11 mouse cellular contexts compared by ENCODE assay signal in genomic region chr5:102063013-102063752, GRCm38 (mm10). TPM values are rescaled to one million over a fixed set of nuclear protein-coding genes. Genes with fewer than 3 reads are reported as not detected.
A peak's percentile ranks its signal among the peaks of the same experiment; 100 is the strongest.
DNase-seq lines count a peak whose midpoint lies in the region; ATAC-seq and TF ChIP-seq lines count a peak whose summit lies in the region.
"Had no signal": no experiment of that assay in that cellular context is flagged by ENCODE, and none has a peak within 500 bp of the region (broad histone marks: within the 10 kb centered on the region; RNA-seq: fewer than 3 reads in every experiment).

No protein-coding gene starts in this region.

- 0 out of 2 replicates have a peak, but pooled peaks have one; percentile 52 for ATAC-seq in kidney, postnatal 0 days (replicated peaks; ENCODE audit: low FRiP score, low read depth)
- peak; percentile 43 for ATAC-seq in liver, embryonic 12.5 days
- no peak for ATAC-seq in megakaryocyte progenitor cell, adult 5-6 weeks (replicated peaks; ENCODE audit: poor library complexity)

- no peak for TF ChIP-seq CTCF in kidney, postnatal 0 days (IDR thresholded peaks at IDR 0.05; ENCODE audit: low read depth)

- H3K36me3 ChIP-seq in heart, embryonic 10.5 days: peaks cover 8% of the 10 kb centered on the region; the same call in 1 of the 2 replicates
- H3K36me3 ChIP-seq in kidney, postnatal 0 days (ENCODE audit: insufficient read depth, low read length): no peaks in the 10 kb centered on the region
- peaks cover 8% of the 10 kb centered on the region; the same call in 1 of the 2 replicates for H3K36me3 ChIP-seq in liver, embryonic 12.5 days

- H3K4me2 ChIP-seq in kidney, postnatal 0 days (ENCODE audit: low read length): no peak overlapping the region
- H3K4me2 ChIP-seq in liver, embryonic 12.5 days: no peak overlapping the region
- H3K4me2 ChIP-seq: lung, embryonic 15.5 days had no signal

- WGBS in heart, embryonic 10.5 days: 58% methylated on average over 18 of the region's 18 CpGs
- 33% methylated on average over 18 of the region's 18 CpGs for WGBS in kidney, postnatal 0 days
- whole genome bisulfite sequencing in liver, embryonic 12.5 days (ENCODE audit: insufficient replicate concordance): 73% methylated on average over 18 of the region's 18 CpGs

- no peak for DNase-seq in heart, embryonic 10.5 days (ENCODE audit: low spot score)
- DNase-seq in heart, postnatal 25 days (ENCODE audit: low spot score): no peak
- DNase-seq in kidney, postnatal 0 days (ENCODE audit: low spot score): peak; percentile 33
- DNase-seq in kidney, adult 18-20 months: no peak
- DNase-seq in embryo, embryonic 10.5 days (ENCODE audit: low spot score): peak; percentile 52
- DNase-seq in natural killer cell, adult 2 months (ENCODE audit: low spot score in 2 of 2): no peak
- DNase-seq: adrenal gland, adult 8-10 months; gastrocnemius, postnatal 14 days had no signal

- H3K4me1 ChIP-seq in heart, embryonic 10.5 days: peaks cover 35% of the 10 kb centered on the region
- peaks cover 27% of the 10 kb centered on the region; the same call in 1 of the 2 replicates for H3K4me1 ChIP-seq in kidney, postnatal 0 days (replicated peaks; ENCODE audit: insufficient read depth, low read length)
- peaks cover 56% of the 10 kb centered on the region for H3K4me1 ChIP-seq in liver, embryonic 12.5 days

- H3K9me3 ChIP-seq in heart, embryonic 10.5 days: no peaks in the 10 kb centered on the region
- H3K9me3 ChIP-seq in kidney, postnatal 0 days (replicated peaks; ENCODE audit: low read length): no peaks in the 10 kb centered on the region
- no peaks in the 10 kb centered on the region for H3K9me3 ChIP-seq in liver, embryonic 12.5 days (replicated peaks)
- H3K9me3 ChIP-seq: lung, embryonic 15.5 days had no signal

- intact Hi-C loops in heart, postnatal 25 days (cut with DNase I): no loop called here

- no peaks in the 10 kb centered on the region for H3K27me3 ChIP-seq in heart, embryonic 10.5 days (ENCODE audit: insufficient read depth, poor library complexity, severe bottlenecking)
- H3K27me3 ChIP-seq in kidney, postnatal 0 days (ENCODE audit: insufficient read depth, low read length): no peaks in the 10 kb centered on the region
- no peaks in the 10 kb centered on the region for H3K27me3 ChIP-seq in liver, embryonic 12.5 days (replicated peaks)
- H3K27me3 ChIP-seq: lung, embryonic 15.5 days had no signal

- no peak overlapping the region for H3K4me3 ChIP-seq in heart, embryonic 10.5 days
- H3K4me3 ChIP-seq in kidney, postnatal 0 days (replicated peaks; ENCODE audit: low read depth, low read length): no peak overlapping the region
- no peak overlapping the region for H3K4me3 ChIP-seq in liver, embryonic 12.5 days
- H3K4me3 ChIP-seq: lung, embryonic 15.5 days had no signal

- H3K9ac ChIP-seq in kidney, postnatal 0 days (ENCODE audit: low read depth, low read length): 0 out of 2 replicates have a peak overlapping the region, but pooled peaks have one; percentile 35
- no peak overlapping the region for H3K9ac ChIP-seq in liver, embryonic 12.5 days
- H3K9ac ChIP-seq: lung, embryonic 15.5 days had no signal

- peak overlapping the region; percentile 56; the same call in 1 of the 2 replicates for H3K27ac ChIP-seq in heart, embryonic 10.5 days
- H3K27ac ChIP-seq in kidney, postnatal 0 days: peak overlapping the region; percentile 72
- no peak overlapping the region for H3K27ac ChIP-seq in liver, embryonic 12.5 days
- H3K27ac ChIP-seq: lung, embryonic 15.5 days had no signal

RNA-seq across cellular contexts. Expression of gene Wdfy3, which starts 6.5 kb away (rescaled TPM):
- polyA plus RNA-seq in heart, embryonic 10.5 days (2016; fragmentation: Nextera tagmentation; extraction: Ambion mirVana): 11.3 and 14.4 TPM in 2 replicates
- total RNA-seq in heart, postnatal 25 days (2021): 10 to 100 TPM; 28.7 to 33.1 TPM
- 15.1 and 16.3 TPM in 2 replicates for polyA plus RNA-seq in kidney, postnatal 0 days (2015; fragmentation: Nextera tagmentation; extraction: Ambion mirVana)
- polyA plus RNA-seq in liver, embryonic 12.5 days (2016; fragmentation: Nextera tagmentation; extraction: Ambion mirVana): 7.4 and 7.8 TPM in 2 replicates
- total RNA-seq in megakaryocyte progenitor cell, adult 5-6 weeks (2015): 9.5 and 10.9 TPM in 2 replicates
- 5.4 and 5.9 TPM in 2 replicates for total RNA-seq in megakaryocyte progenitor cell, adult 5-6 weeks (2017)

Comparison
In these comparisons a context has a peak if more than half of its experiments do, and no peak if none do; other contexts are left out.
1. DNase-seq: peak in kidney, postnatal 0 days (single experiment) and embryo, embryonic 10.5 days (single experiment); none in heart, embryonic 10.5 days (single experiment), heart, postnatal 25 days (single experiment), kidney, adult 18-20 months (single experiment) and natural killer cell, adult 2 months (0 of 2).